Mouse (Mus musculus): ENCODE measurements around the gene Wnt6. TPM values are rescaled to one million over a fixed set of nuclear protein-coding genes. Genes with fewer than 3 reads are reported as not detected.

The Wnt6 gene
- 1 to 10 TPM; 2.8 to 2.9 TPM for total RNA-seq (2021)
- long read RNA-seq, experiment 1, partial matches to known transcripts, result 0 of 3 reads
- long read RNA-seq, experiment 1, other reads (novel, unspliced or antisense), result 0 of 3 reads
- long read RNA-seq, experiment 2, transcript Wnt6-201 (4 exons, 2,071 nt), result major isoform, 8 of 9 reads
- long read RNA-seq, experiment 2, partial matches to known transcripts, result 0 of 9 reads
- long read RNA-seq, experiment 2, other reads (novel, unspliced or antisense), result 1 of 9 reads

DNA sequence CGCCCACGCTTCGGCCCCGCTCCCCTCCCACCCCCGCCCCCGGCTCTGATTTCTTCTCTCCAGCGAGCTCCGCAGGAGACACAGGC, at the start of gene Wnt6:
Gene Wnt6, plus strand, starts transcription at position 48 of the 86 bp plus-strand sequence.
- DNase-seq (ENCODE audit: low spot score in 2 of 2), result no peak

DNA sequence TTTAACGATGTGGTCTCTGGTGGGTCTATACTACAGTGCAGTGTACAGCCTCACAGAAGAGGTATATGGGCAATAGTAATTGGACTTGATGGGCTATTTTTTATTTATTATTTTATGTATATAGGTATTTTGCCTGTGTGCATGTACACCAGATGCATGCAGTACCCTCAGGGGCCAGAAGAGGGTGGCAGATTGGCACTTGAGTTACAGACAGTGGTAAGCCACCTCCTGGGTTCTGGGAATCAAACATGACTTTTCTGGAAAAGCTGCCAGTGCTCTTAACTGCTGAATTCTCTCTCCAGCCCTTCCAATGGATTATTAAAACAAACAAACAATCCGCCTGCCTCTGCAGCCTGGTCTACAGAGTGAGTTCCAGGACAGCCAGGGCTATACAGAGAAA, 47.9 kb upstream of the Wnt6 start:
- DNase-seq (ENCODE audit: low spot score in 2 of 2), result no peak

DNA sequence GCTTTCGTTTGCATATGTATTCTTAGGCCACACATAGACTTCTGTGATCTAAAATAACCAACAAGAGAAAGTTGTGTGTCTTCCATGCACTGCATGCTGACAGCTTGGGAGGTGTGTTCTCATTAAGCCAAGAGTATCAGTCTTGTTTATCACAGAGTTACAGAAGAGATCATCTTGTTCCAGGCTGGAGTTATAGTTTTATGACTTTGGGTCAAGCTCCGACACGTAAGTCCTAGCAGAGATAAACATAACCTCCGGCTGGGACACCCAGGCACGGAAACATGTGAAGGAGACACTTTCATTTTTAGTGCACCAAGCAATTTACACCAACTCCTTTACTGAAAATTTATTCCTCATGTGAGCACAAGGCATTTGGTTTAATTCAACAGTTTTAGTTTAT, 45.6 kb upstream of the Wnt6 start:
- no peak for DNase-seq (ENCODE audit: low spot score in 2 of 2)

DNA sequence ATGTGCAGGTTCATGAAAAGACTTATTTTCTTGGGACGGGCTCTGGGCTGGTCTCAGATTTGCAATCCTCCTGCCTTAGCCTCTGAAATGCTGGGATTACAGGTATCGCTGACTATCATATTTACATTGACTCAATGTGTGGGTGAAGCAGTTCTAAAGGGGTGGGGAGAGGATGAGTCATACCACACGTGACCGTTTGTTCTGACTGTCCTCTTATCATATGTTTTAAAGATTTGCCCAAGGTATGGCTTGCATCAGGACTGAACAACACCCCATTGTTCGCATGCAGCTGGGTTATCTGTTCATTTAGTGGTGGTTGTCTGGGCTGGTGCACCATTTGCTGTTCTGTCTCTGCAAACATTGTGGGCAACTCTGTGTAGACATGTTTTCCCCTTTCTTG, 45.0 kb upstream of the Wnt6 start:
- DNase-seq (ENCODE audit: low spot score in 2 of 2), result no peak

- DNase-seq (ENCODE audit: low spot score in 2 of 2), result no peak
These were observed 43.2 kb upstream of the Wnt6 start for GRCm38 (mm10) chr1:74728446-74728845.

- DNase-seq (ENCODE audit: low spot score in 2 of 2), result no peak
These were observed 34.7 kb upstream of the Wnt6 start for GRCm38 (mm10) chr1:74736977-74737376.

DNA sequence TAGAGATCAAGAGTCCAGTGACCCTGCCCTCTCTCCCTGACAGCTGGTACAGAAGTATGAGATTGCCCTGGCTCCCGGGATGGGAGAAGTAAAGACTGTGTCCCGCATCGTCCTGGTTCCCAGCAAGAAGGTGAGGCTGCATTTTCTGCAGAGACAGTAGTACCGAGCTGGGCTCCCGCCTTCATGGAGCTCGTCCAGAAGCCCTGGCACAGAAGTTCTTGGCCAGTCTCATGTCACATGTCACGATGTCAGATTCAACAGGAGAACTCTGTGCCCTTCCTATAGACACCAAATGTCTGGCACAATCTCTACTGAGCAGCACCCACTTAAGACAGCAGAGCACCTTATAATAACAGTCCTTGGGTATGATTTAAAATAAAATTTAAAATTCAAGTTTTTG, 34.2 kb upstream of the Wnt6 start:
- no peak for DNase-seq (ENCODE audit: low spot score in 2 of 2)

DNA sequence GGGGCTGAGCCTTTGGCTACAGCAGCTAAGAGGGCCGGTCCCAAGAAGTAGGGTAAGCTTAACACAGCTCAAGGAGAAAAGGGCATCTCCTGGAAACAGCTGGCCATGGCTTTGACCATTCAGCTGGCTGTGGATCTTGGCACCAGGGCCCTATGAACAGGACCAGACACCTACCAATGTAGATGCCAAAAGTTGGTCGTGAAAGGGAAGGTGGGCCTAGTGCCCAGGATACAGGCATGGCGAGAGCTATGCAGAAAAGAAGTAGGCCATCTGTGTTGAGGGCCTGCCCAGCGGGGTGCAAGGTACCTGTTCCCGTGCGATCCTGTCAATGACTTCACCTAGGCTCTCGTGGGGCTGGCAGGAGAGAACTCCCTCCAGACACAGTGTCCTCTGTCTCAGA, 30.8 kb upstream of the Wnt6 start:
- no peak for DNase-seq (ENCODE audit: low spot score in 2 of 2)

GRCm38 (mm10) chr1:74747335-74747734, 24.4 kb upstream of the Wnt6 start:
- DNase-seq (ENCODE audit: low spot score in 2 of 2), result no peak

GRCm38 (mm10) chr1:74748643-74749271, 22.9 kb upstream of the Wnt6 start, which contains the start of gene Prkag3:
Prkag3 (minus strand) TSS chr1:74749221.
- DNase-seq (ENCODE audit: low spot score in 2 of 2), result peak; percentile 45 to 60

DNA sequence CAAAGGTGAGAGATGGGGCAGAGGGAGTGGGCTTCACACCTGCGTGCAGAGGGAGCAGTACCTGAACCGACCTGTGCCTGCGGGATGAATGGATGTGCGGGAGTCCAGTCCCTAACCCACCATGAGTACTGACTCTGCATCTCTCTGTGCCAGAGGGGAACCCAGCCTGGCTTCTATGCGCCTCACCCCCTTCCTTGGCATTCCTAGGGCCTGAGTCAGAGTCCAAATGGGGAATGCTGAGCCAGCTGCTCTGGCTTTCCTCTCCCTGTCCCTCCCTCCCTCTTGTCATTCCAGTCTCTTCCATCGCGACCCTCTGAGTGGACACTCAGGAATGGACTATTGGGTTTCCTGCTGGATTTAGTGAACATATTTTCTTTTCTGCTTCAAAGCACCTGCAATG, 22.4 kb upstream of the Wnt6 start:
- peak; percentile 27 to 38 for DNase-seq (ENCODE audit: low spot score in 2 of 2)

- no peak for DNase-seq (ENCODE audit: low spot score in 2 of 2)
These were observed 21.0 kb upstream of the Wnt6 start for GRCm38 (mm10) chr1:74750683-74751082.

GRCm38 (mm10) chr1:74752150-74752549, 19.5 kb upstream of the Wnt6 start:
- DNase-seq (ENCODE audit: low spot score in 2 of 2), result no peak

DNA sequence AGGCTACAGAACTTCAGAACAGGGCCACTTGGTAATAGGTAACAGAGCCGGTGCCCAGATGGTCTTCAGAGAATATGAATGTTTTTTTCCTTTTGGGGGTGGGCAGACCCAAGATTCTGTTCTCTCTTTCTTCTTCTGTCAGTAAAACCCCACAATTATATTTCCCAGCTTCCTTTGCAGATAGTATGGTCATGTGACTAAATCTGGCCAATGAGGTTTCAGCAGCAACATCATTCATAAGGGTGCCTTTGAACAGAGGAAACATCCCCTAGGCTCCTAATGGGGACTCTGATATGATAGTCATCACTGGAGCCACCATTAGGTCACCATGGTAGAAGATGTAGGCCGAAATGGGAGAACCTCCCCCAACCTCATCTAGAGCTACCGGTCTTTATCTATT, 18.9 kb upstream of the Wnt6 start:
- DNase-seq (ENCODE audit: low spot score in 2 of 2), result no peak

- DNase-seq (ENCODE audit: low spot score in 2 of 2), result no peak
These were observed 18.3 kb upstream of the Wnt6 start for GRCm38 (mm10) chr1:74753266-74753974.

GRCm38 (mm10) chr1:74754175-74754785, 17.4 kb upstream of the Wnt6 start:
- no peak for DNase-seq (ENCODE audit: low spot score in 2 of 2)

DNA sequence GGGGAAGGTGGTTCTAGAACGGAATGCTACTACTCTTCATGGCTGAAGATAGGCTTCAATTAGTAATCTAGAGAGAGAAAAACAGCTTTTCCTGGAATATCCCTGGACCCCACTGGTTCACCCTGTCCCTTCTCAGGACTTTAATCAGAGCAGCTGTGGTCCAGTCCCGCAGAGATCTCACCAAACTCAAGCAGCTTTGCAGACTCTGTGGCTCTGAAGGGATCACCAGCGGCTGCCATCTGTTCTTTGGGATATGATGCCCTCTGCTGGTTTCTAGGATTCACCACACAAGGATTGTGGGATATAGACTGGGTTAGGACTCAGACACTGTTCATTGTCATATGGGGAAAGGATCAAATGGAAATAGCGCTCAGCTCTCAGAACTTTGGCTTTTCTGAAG, 11.9 kb upstream of the Wnt6 start:
- peak in 1 of 2 experiments; percentile 18 for DNase-seq (ENCODE audit: low spot score in 2 of 2)

DNA sequence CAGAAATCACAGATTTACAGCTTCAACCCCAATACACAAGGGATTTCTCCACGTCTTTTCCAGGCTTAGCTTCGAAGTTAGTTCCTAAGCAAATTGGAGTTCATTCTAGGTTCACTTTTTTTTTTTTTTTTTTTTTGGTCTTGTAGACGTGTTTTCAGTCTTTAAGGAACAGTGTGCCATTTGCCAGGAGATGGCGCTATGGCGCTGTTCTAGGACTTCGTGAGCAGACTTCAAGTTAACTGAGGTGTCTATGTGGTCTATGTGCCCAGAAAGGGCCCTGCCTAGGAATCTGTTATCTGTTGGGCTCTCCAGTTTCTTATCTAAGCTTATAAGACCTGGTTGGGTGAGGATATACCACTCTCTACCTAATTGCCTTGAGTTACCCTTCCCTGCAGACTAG, 8.6 kb upstream of the Wnt6 start:
- DNase-seq (ENCODE audit: low spot score in 2 of 2), result peak; percentile 70 to 73

- DNase-seq (ENCODE audit: low spot score in 2 of 2), result no peak
These were observed 795 bp upstream of the Wnt6 start for GRCm38 (mm10) chr1:74770727-74771466.

DNA sequence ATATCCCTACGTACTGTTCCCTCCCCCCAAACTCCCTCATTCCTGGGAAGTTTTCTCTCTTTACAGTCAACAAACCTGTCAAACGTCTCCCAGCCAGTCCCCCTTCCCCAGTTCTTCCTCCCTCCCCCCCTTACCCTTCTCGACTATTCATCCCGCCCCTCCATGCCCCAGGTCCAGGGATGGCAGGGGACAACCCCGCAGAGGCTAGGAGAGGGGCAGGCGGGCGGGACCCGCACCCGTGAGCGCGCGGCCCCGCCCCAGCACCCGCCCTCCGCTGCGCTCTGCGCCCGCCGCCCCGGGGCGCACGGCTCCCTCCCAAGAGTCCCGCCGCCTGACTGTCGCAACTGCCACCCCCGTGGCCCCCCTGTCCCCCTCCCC, 236 bp upstream of the Wnt6 start:
- DNase-seq (ENCODE audit: low spot score in 2 of 2), result no peak

- peak; percentile 32 to 51 for DNase-seq (ENCODE audit: low spot score in 2 of 2)
These were observed 384 bp downstream of the Wnt6 start for GRCm38 (mm10) chr1:74771931-74772620.

Measured in adrenal gland, adult 18-20 months (tissue).